Mouse (Mus musculus) retina, adult 2 months (tissue): ENCODE data around the gene Chst11.

ENCODE experiments used
- DNase-seq: peaks from one replicate; pipeline ENCODE4 v3.0.0-alpha.2; 2012; ENCODE audit warnings: low read depth, low spot score

Gene Chst11

DNA sequence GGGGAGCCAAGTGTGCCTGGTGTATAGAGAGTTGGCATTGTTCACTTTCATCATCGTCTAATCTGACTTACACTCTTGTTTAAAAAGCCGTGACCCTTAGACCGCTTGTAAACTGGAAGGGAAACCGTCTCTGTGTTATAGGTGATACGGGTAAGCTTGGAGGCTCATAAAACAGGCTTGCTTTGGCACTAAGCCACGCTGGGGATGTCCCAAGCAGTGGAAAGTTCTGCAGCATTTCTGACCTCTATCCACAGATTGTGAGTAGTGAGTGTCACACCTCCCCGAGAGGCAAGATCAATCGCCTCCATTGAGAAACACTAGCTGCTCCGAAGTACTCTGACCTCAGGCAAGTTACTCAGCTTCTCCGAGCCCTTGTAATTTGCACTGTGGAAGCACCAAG, 47.3 kb downstream of the Chst11 start:
- DNase-seq: no peak

DNA sequence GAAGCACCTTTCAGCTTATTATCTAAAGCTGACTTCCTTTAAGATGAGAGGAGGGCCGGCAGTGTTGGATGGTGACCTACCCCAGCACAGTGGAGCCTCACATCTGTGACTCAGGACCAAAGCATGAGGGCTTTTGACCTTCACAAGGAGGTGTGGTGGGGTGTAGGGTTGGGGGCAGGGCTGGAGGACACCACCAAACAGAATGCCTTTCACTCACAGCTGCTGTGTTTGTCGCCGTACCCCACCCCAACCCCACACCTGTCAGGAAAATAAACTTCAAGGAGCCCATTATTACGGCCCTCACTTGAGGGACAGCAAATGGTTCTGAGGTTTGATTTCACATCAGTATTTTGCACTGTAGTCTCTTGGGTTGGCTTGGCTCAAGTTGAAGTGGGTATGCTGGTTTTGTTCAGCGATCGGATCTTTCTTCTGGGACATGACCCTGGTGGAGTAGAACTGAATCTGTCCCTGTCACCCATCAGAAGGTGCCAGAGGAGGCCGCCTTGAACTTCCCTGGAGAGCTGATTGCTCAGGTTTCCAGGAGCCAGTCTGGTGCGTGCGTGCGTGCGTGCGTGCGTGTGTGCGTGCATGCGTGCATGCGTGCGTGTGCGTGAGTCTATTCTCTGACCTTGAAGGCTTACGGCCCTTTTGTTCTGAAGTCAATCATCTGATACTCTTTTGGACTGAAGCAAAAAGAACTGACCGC, 51.2 kb downstream of the Chst11 start:
- DNase-seq: no peak

DNA sequence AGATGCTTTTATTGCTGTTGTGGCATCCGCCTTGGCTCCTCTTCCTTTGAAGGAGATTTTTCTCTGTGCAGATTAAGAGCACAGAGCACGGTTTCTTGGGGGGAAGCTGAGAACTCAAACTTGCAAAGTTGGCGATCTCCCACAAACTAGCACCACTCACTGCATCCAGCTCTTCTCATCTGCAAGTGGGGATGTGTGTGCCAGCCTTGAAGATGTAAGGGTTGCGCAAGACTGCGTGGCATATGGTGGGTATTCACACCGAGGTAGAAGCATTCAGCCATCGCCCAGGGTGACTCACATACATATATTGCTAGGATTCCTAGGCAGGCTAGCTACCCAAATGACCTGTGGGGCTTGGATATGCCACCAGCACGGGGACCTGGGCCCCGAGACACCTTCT, 52.9 kb downstream of the Chst11 start:
- DNase-seq: no peak

DNA sequence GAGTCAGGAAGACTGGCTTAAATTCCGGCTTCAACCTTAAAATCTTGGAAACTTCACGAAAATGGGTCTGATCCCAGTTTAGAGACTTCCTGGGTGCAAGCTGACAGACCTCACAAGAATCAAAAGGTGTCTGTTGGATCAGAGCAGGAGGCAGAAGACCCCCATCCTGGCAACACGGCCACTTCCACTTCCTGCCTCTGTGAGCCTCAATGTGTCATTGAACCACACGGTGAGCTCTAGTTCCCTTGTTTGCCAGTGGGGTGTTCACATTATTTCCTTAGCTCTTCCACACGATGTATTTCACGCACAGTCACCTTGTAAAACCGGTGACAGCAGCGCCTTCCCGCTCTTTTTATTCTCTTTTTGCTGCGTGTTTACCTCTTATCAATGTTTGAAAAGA, 54.1 kb downstream of the Chst11 start:
- no peak for DNase-seq

DNA sequence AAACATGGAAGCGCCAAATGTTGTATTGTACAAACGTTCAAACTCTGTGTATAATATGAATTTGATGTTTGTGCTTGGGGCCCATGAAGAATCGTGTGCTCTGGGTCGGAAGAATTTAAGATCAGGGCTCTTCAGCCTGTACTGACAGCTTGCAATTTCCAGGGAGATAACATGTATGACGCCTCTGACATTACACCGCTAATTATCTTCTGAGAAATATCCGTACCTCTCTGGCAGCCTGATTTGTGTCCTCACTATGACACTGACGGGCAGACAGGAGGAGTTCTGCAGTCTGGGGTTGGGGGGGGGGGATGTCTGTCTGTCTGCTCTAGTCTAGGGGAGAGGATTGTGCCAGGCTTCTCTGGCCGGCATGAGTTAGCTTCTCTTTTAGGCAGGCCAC, 56.6 kb downstream of the Chst11 start:
- DNase-seq: no peak

DNA sequence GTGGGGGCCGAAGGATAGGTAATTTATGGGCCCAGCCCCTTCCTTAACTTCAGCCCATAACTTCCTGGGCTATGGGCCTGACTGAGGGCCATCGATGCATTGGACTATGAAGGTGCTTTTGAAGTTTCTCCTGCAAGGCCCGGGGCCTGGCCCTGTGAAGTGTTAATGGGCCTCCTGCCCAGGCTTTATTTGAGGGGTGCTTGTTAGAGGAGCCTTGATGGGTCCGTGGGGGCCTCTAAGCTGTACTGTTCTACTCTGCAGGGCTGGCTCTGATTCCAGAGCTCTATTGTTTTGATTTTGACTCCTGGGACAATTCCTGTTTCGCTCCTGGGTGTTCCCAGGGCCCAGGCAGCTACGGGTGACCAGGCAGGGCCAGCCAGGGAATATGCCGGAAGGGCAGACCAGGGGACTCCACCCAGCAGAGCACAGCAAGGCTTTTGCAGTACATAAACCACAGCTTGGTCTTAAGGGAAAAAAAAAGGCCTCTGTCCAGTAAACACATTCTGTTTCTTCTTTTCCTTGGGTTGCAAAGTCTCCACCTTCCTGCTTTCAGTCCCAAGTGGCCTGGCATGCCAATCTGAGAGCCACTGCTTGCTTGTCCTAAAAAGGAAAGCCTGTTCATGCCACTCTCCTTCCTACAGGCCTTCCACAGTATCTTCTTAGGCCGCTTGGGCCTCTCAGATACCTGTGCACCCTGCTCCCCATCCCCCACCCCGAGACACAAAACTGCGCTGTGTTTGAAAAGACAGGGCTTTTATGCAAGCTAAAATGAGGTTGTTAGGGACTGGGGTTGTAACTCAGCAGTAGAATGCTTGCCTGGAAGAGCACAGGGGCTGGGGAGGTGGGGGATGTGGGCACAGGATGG, 57.5 kb downstream of the Chst11 start:
- no peak for DNase-seq

DNA sequence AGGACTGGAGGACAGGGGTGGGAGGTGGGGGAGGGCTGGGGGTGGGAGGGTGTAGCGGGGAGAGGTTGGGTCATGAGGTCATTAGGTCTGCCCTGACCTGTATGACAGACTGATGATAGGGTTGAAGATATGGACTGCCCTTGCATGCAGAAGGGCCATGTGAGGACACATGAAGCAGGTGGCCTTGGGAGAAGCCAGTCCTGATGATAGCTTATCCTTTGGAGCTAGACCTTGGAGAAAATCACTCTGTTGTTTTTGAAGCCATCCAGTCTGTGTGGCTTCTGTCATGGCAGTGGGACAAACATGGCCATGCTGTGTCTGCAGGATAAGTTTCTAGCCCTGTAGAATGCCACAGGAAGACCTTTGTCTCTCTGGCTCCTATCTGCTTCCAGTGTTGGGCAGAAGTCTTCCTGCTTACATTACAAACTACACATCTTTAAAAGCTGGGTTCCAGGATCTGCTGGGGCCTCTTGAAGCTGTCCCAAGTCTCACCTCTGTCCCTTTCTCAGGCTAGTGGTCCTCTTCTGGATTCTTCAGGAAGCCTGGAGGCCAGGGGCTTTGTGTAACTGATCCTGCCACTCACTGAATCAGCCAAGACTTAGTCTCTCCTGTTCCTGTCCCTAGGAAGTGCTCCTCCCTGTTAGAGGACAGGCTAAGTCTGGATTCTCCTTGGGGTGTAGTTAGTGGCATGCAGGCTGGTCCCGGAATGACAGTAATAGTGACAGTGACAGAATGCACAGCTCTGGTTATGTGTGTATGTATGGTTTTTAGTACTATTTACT, 58.4 kb downstream of the Chst11 start:
- no peak for DNase-seq

DNA sequence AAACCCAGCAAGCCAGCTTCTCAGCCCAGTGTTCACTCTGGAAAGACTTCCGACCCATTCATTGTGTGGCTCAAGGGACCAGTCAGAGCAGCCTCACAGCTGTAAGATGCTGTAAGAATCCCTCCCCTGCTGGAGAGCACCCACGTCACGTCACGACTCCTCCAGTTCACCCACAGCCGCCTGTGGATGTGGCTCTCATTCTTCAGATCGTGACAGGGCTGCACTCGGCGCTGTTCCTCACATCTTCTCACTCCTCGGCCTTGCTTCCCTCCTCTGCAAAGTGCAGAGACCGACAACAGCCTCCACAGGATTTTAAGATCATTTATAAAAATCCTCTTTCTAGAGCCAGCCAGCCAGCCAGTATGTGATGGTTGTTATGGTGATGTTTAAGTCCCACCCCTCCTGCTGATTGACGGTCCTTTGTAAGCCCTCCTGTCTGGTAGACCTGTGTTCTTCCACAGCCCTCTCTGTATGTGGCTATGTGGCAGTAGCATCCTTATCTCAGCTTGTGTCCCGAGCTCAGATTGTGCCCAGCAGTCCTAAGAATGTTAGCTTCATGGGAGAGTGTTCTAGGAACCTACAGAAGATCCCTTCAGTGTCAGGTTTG, 64.0 kb downstream of the Chst11 start:
- no peak for DNase-seq

DNA sequence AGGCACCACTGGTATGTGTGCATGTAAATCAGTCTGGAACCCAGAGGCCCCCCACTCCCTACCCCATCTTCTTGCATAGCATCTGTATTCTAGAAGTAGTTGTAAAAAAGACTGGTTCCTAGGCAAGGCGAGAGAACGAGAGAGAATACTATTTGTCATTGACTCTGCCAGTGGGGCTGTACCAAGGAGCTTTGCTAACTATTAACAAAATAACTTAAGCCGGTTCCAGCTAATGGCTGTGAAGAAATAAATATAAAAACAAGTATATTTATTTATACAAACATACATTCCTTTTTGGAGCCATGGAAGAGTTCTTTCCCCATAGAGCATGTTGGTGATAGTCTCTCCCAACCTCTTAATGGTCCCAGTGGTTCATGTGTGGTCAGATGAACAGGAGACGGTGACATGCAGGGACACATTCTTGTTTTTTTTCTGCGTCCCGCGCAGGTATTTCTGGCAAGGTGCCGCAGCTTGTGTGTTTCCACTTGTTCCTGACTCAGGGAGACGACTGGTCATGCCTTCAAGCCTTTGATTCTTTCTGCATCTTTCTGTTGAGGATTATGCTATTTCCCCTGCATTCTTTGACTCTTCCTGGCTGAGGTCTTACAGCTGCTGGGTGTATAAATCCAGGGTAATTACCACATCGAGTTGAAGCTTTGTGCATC, 68.7 kb downstream of the Chst11 start:
- no peak for DNase-seq

DNA sequence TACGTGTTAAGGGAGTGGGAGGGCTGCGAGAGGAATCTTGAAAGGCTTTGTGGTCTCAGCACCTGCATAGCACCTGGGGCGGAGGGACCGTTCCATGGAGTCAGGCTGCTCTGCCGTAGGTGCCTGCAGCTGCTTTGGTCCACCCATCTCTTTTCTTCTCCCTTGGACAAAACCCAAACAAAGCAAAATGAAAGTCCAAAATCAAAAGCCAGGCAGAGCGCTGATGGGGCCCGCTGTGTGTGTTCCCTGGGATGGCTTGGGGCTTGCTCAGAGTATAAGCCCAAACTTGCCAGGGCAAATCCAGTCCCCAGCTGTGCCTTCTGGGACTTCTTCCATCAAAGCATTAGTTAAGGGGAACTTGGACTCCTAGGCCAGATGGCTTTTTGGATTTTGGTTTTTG, 71.0 kb downstream of the Chst11 start:
- DNase-seq: no peak

DNA sequence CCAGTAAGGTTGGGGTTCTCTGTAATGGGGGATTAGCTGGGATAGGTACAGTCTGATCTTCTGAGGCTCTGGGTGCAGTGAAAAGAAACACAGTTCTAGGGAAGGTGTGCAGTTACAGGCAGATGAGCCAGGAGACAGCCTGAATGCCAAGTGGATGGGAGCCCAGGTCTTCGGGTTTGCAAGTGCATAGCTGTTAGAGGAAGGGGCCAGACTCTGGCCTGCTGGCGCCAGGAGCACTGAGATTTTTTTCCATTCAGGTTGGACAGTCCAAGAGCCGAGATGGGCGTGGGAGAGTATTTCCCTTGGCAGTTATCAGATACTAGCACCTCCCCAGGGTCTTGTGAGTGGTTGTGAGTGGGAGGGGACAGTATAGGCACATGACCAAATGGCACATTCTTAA, 71.6 kb downstream of the Chst11 start:
- no peak for DNase-seq

DNA sequence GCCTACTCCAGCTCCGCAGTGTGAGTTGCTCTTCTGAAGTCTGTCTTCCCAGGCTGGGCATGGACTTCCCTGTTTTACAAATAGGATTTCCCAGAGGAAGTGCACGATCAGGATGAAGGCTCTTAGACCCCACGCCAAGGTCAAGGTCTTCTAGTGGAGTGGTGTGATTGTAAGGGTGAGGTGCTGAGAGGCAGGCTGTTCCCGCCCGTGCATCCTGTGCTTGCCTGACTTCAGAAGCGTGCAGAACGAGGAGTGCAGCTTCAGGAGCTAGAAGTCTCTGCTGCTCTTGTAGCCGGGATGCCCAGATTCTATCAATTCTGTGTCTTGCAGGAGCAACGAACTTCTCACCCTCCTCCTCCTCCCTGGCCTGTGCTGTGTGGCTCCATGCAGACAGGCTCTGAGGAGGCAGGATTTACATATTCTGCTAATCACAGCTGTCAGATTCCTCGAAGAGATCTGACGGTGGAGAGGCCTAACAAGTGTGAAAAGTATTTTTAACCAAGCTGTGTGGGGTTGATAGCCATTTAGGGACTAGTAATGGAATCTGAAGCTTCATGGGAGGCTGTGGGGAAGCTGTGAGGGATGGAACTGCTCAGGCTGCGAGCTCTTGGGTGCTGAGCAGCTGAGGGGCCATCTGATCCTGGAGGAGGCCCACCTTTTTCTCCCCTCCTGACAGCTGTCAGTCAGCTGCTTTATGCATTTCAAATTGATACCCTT, 74.9 kb downstream of the Chst11 start:
- no peak for DNase-seq

DNA sequence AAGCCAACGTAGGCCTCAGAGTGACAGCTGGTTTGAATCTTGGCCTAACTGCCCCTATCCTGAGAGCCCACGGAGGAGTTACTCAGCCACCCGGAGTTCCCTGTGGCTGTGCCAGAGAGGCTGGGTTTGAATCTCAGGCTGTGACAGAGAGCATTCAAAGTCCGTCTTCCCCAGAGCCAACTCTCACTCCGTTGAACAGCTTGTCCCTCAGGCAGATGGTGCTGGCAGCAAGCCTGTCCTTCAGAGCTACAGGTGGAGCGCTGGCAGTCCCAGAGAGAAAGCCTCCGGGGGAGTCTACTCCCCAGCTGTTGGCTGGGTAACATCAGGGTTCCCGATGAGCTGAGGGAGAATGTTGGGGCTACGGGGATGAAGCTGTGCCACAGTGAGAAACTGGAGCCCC, 77.0 kb downstream of the Chst11 start:
- DNase-seq: no peak

DNA sequence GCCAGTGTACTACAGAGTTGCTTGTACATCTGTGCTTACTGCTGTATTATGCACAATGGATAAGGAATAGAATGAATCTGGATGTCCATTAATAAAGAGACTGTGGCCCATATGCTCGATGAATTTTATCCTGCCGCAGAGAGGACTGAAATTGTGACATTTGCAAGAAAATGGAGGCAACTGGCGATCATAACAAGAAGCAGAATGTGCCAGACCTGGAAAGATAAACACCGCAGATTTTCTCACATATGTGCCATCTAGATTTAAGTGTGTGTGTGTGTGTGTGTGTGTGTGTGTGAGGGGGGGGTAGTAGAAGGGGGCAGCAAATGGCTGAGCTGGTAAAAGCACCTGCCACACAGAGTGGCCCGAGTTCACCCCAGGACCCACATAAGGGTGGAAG, 79.5 kb downstream of the Chst11 start:
- DNase-seq: no peak

DNA sequence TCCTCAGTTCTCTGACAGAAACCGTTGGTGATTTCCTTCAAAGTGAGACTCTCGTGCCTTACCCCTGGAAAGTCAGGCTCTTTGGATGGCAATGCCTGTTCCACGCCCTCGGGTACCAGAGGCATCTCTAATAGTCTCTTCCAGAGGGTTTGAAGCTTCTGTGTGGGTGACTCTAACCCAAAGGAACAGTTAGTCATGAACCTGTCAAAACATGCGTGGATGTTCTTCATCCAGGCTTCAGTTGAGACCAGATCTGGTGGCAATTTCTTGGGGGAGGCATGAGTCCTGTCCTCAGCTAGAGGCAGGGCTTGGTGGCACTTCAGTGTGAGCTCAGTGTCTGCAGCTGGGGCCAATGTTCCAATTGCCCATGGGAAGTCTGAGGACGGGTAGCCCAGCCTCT, 80.9 kb downstream of the Chst11 start:
- no peak for DNase-seq

DNA sequence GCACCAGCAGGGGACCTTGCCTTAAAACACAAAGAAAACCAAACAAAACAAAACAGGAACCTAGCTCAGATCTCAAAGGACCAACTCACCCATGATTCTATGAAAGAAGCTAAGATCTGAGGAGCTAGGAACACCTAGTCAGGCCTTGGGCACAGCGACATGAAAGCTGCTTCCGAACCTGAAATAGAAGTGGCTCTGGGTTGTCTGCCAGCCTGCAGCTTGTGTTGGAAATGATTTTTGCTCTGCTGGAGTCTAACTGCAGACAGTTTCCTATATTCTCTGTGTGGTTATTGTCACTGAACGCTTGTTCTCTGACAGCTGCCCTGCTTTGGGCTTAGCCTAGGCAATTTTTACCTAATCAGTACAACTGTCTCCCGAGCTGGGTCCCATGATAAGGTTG, 82.0 kb downstream of the Chst11 start:
- DNase-seq: no peak

DNA sequence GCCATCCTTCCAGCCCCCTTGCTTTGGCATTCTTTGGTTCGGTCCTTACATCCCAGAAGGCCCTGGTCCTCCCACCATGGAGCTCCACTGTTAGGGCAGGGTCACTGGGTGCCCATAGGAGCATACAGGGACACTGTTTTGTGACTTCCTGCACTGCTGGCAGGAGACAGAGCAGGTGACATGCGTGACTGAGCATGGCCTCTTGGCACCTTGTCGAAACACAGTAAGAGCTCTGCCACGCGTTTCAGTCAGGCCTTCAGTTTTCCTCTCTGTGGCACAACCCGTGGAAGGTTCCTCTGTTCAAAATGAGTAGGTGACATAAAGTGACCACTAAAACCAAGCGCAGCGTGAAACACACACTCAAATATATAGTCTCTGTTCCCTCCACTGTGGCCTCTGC, 83.2 kb downstream of the Chst11 start:
- no peak for DNase-seq

DNA sequence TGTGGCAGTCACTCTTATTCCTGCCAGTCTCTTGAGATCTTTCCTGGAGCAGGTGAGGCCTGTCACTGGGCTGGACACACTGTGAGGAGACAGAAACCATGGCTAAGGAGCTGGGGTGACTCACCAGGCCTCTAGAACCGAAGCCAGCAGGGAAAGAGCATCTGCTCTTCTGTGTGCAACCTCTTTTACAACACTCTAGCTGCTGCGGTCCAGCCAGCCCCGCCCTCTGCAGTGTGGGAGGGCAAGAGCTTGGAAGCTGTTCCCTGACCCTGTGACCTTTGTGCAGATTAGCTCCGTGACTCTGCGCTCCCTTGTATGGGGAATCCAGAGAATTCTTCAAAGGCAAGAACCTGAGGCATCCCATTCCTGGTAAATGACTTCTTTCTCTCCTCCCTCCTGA, 84.5 kb downstream of the Chst11 start:
- no peak for DNase-seq

DNA sequence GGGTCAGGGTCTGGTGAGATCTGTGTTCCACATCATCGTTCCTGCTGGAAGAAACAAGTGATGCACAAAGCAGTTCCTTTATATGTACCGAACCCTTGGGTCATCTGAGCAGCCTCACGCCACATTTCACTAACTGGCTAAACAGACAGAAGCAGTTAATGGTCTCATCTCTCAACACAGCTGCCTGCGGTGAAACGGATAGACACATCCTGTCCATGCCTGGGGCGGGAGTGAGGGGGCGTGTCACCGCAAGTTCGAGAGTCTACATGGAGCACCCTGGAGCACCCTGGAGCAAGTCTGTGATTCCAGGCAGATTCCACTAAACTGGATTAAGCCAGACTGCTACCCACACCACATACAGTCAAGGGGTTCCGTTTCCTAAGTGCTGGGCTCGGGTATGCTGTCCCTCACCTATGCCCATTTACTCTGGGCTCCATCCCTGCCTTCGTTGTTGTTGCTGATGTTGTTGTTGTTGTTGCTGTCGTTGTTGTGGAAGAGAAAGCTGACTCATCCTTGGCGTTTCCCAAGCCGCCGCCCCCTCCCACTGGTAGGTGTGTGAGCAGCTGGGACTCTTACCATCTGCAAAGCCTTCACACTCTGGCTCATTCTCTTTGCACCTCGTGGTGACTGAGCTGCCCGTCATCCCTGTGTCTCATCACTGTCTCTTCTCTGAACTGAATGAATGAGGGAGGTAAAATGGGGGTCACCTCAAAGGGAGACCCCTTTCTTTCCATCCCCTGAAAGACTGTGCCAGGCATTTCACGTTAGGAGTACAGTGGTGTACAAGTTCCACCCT, 86.7 kb downstream of the Chst11 start:
- DNase-seq: no peak

DNA sequence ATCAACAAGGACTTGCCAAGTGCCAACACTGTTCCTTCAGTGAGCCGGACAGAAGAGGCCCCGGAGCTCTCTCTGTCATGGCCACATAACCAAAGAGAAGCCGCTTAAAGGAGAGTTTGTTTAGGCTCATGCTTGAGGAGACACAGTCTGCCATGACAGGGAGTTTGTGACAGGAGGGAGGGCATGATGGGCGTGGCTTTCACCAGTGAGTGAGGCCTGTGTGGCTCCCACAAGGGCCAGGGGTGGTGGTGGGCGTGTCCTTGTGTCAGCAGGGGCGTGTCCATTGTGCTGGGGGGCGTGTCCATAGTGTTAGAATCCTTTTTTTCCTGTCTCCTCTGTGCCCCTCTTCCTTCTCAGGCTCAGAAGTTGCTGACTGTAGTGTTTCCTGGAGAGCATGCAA, 87.8 kb downstream of the Chst11 start:
- no peak for DNase-seq
